8 mouse cellular contexts compared by ENCODE assay signal in the genomic region with DNA sequence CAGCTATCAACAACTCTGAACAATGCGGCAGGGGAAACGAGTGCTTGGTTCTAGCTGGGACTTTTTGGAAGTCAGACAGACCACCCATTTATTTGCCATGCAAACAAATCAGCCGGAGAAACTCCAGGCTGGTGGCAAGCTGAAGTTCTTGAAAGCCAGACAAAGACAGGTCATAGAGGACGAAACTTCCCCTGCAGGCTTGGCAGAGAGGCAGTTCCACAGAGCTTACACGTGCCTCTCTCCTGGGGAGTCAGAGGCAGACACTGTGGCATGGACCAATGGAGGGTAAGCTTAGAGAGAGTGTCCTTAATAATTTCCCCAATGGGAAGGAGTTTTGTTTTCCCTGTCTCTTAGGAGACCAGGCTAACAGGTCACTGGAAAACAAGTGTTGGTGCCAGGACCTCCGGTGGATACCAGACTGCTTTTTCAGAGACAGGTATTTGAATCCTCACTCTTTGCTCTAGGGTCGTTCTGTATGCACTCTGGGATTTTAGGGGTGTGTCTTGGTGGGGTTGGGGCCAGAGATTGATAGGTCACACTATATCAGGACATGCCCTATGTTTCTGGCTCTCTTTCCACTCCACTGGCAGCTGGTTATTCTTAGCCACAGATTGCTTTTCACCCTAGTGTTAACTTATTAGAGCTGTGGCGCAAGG. TPM values are rescaled to one million over a fixed set of nuclear protein-coding genes. Genes with fewer than 3 reads are reported as not detected.
DNase-seq lines count a peak whose midpoint lies in the region; ATAC-seq and TF ChIP-seq lines count a peak whose summit lies in the region.

A gene (plus strand): TSS at position 356 of the 656 bp plus-strand sequence.

- peak; percentile 72 for ATAC-seq in midbrain, postnatal 0 days (ENCODE audit: low FRiP score)
- ATAC-seq in midbrain, embryonic 14.5 days (ENCODE audit: low FRiP score, low TSS enrichment), result no peak
- no peak for ATAC-seq in erythroblast, adult 5-6 weeks (replicated peaks; ENCODE audit: low FRiP score, poor library complexity, severe bottlenecking)

- WGBS in midbrain, postnatal 0 days, result 65% methylated on average over 8 of the region's 8 CpGs
- WGBS in midbrain, embryonic 14.5 days, result 78% methylated on average over 8 of the region's 8 CpGs
- WGBS in limb, embryonic 10.5 days, result 84% methylated on average over 8 of the region's 8 CpGs
- WGBS in forebrain, embryonic 10.5 days, result 82% methylated on average over 8 of the region's 8 CpGs

- no peak within 1 kb of the TSS for H3K4me3 ChIP-seq in midbrain, postnatal 0 days (ENCODE audit: low read depth, low read length)
- no peak within 1 kb of the TSS for H3K4me3 ChIP-seq in midbrain, embryonic 14.5 days (replicated peaks; ENCODE audit: low read depth, low read length)
- no peak within 1 kb of the TSS for H3K4me3 ChIP-seq in limb, embryonic 10.5 days
- H3K4me3 ChIP-seq in forebrain, embryonic 10.5 days, result no peak within 1 kb of the TSS

- H3K4me2 ChIP-seq in midbrain, postnatal 0 days (ENCODE audit: low read depth, low read length, poor library complexity, severe bottlenecking), result 0 out of 2 replicates have a peak within 1 kb of the TSS, but pooled peaks have one; percentile 5
- no peak within 1 kb of the TSS for H3K4me2 ChIP-seq in midbrain, embryonic 14.5 days (ENCODE audit: low read length)

- intact Hi-C loops in heart, postnatal 10 days (cut with DNase I), result no loop called here

- H3K36me3 ChIP-seq in midbrain, postnatal 0 days (ENCODE audit: insufficient read depth, low read length), result no peaks in the 10 kb centered on the region
- no peaks in the 10 kb centered on the region for H3K36me3 ChIP-seq in midbrain, embryonic 14.5 days (ENCODE audit: control insufficient read depth, insufficient read depth, low read length)
- H3K36me3 ChIP-seq in limb, embryonic 10.5 days, result no peaks in the 10 kb centered on the region
- no peaks in the 10 kb centered on the region for H3K36me3 ChIP-seq in forebrain, embryonic 10.5 days (replicated peaks)

- peak; percentile 74 for DNase-seq in midbrain, postnatal 0 days (ENCODE audit: low spot score)
- no peak for DNase-seq in midbrain, embryonic 14.5 days
- DNase-seq in cerebellum, postnatal 36 days, result peak; percentile 44 to 64
- peak; percentile 84 to 87 for DNase-seq in heart, postnatal 10 days
- no peak for DNase-seq in limb, embryonic 10.5 days (ENCODE audit: low spot score)
- no peak for DNase-seq in forebrain, embryonic 10.5 days (ENCODE audit: extremely low spot score, low spot score)
- DNase-seq in spleen, postnatal 14 days (ENCODE audit: low spot score in 2 of 2), result no peak

- TF ChIP-seq CTCF in midbrain, postnatal 0 days (IDR thresholded peaks at IDR 0.05), result no peak

- no peaks in the 10 kb centered on the region for H3K9me3 ChIP-seq in midbrain, postnatal 0 days (ENCODE audit: low read length)
- H3K9me3 ChIP-seq in midbrain, embryonic 14.5 days (ENCODE audit: control insufficient read depth, low read length), result no peaks in the 10 kb centered on the region
- no peaks in the 10 kb centered on the region for H3K9me3 ChIP-seq in limb, embryonic 10.5 days (replicated peaks)
- no peaks in the 10 kb centered on the region for H3K9me3 ChIP-seq in forebrain, embryonic 10.5 days

- no peak within 1 kb of the TSS for H3K9ac ChIP-seq in midbrain, postnatal 0 days (replicated peaks; ENCODE audit: low read length, poor library complexity, severe bottlenecking)
- H3K9ac ChIP-seq in midbrain, embryonic 14.5 days (replicated peaks; ENCODE audit: low read length), result no peak within 1 kb of the TSS

- no peaks in the 10 kb centered on the region for H3K27me3 ChIP-seq in midbrain, postnatal 0 days (ENCODE audit: insufficient read depth, low read length)
- no peaks in the 10 kb centered on the region for H3K27me3 ChIP-seq in midbrain, embryonic 14.5 days (ENCODE audit: control insufficient read depth, insufficient read depth, low read length)
- H3K27me3 ChIP-seq in limb, embryonic 10.5 days (ENCODE audit: low read depth, poor library complexity, severe bottlenecking), result no peaks in the 10 kb centered on the region
- no peaks in the 10 kb centered on the region for H3K27me3 ChIP-seq in forebrain, embryonic 10.5 days (ENCODE audit: poor library complexity, severe bottlenecking)

- no peak within 1 kb of the TSS for H3K27ac ChIP-seq in midbrain, postnatal 0 days (ENCODE audit: low read depth, low read length)
- H3K27ac ChIP-seq in midbrain, embryonic 14.5 days (replicated peaks; ENCODE audit: low read depth, low read length), result no peak within 1 kb of the TSS
- H3K27ac ChIP-seq in limb, embryonic 10.5 days, result 0 out of 2 replicates have a peak within 1 kb of the TSS, but pooled peaks have one; percentile 21
- no peak within 1 kb of the TSS for H3K27ac ChIP-seq in forebrain, embryonic 10.5 days

- H3K4me1 ChIP-seq in midbrain, postnatal 0 days (ENCODE audit: insufficient read depth, low read length), result no peaks in the 10 kb centered on the region
- H3K4me1 ChIP-seq in midbrain, embryonic 14.5 days (ENCODE audit: control insufficient read depth, insufficient read depth, low read length), result no peaks in the 10 kb centered on the region
- H3K4me1 ChIP-seq in limb, embryonic 10.5 days, result peaks cover 12% of the 10 kb centered on the region
- peaks cover 9% of the 10 kb centered on the region for H3K4me1 ChIP-seq in forebrain, embryonic 10.5 days

RNA-seq across cellular contexts. Expression of the gene that starts here (rescaled TPM):
- 2.5 and 2.8 TPM in 2 replicates for total RNA-seq in midbrain, postnatal 0 days (2014; rRNA removed)
- polyA plus RNA-seq in midbrain, postnatal 0 days (2015; fragmentation: Nextera tagmentation; extraction: Ambion mirVana), result 1.9 and 2.1 TPM in 2 replicates
- polyA plus RNA-seq in midbrain, embryonic 14.5 days (2014; fragmentation: Nextera tagmentation; extraction: Ambion mirVana), result 0.45 and 0.57 TPM in 2 replicates
- total RNA-seq in heart, postnatal 10 days (2021), result 10 to 100 TPM; 24.2 to 24.9 TPM
- polyA plus RNA-seq in limb, embryonic 10.5 days (2016; fragmentation: Nextera tagmentation; extraction: Ambion mirVana), result 0.08 and 0.34 TPM in 2 replicates
- 0.14 and 0.26 TPM in 2 replicates for polyA plus RNA-seq in forebrain, embryonic 10.5 days (2016; fragmentation: Nextera tagmentation; extraction: Ambion mirVana)
- not detected in 2 replicates for total RNA-seq in erythroblast, adult 5-6 weeks (2015; ENCODE audit: low replicate concordance)
- not detected in 2 replicates for total RNA-seq in erythroblast, adult 5-6 weeks (2017; ENCODE audit: low replicate concordance)

Comparison
In these comparisons a context has a peak if more than half of its experiments do, and no peak if none do; other contexts are left out.
1. DNase-seq: peak in midbrain, postnatal 0 days (single experiment), cerebellum, postnatal 36 days (2 of 2) and heart, postnatal 10 days (2 of 2); none in midbrain, embryonic 14.5 days (single experiment), limb, embryonic 10.5 days (single experiment), forebrain, embryonic 10.5 days (single experiment) and spleen, postnatal 14 days (0 of 2).